Mouse (Mus musculus): ENCODE measurements around the gene Casz1. TPM values are rescaled to one million over a fixed set of nuclear protein-coding genes. Genes with fewer than 3 reads are reported as not detected.

Gene Casz1
- polyA plus RNA-seq, 2 experiments, result 5.5 to 7.4 TPM

- Histone ChIP-seq H3K27me3 (ENCODE audit: control insufficient read depth, insufficient read depth, low read length) (no peaks in the 10 kb centered on the region), H3K4me3 (replicated peaks; ENCODE audit: low read length) (no peak overlapping the region), H3K27ac (replicated peaks; ENCODE audit: low read depth, low read length) (no peak overlapping the region), H3K4me1 (ENCODE audit: control insufficient read depth, insufficient read depth, low read length) (peaks cover 4% of the 10 kb centered on the region), H3K36me3 (ENCODE audit: control insufficient read depth, insufficient read depth, low read length) (no peaks in the 10 kb centered on the region), H3K9ac (ENCODE audit: low read depth, low read length, severe bottlenecking) (no peak overlapping the region), H3K9me3 (ENCODE audit: control insufficient read depth, low read length) (no peaks in the 10 kb centered on the region), H3K4me2 (replicated peaks; ENCODE audit: low read depth, low read length, severe bottlenecking) (peak overlapping the region; percentile 16)
- ATAC-seq (ENCODE audit: low FRiP score, low read depth), result peak; percentile 71; the same call in 1 of the 2 replicates
- 11% methylated on average over 25 of the region's 25 CpGs for WGBS
- DNase-seq (ENCODE audit: low spot score), result peak; percentile 53
- no peak for TF ChIP-seq POLR2A (IDR thresholded peaks at IDR 0.05; ENCODE audit: borderline replicate concordance, extremely low read depth, insufficient read depth, insufficient read length)
Observed at GRCm38 (mm10) chr4:148940674-148941211, 136.5 kb downstream of the Casz1 start.

- Histone ChIP-seq H3K4me2 (replicated peaks; ENCODE audit: low read depth, low read length, severe bottlenecking) (no peak overlapping the region), H3K36me3 (ENCODE audit: control insufficient read depth, insufficient read depth, low read length) (no peaks in the 10 kb centered on the region), H3K27ac (replicated peaks; ENCODE audit: low read depth, low read length) (no peak overlapping the region), H3K9me3 (ENCODE audit: control insufficient read depth, low read length) (no peaks in the 10 kb centered on the region), H3K4me1 (ENCODE audit: control insufficient read depth, insufficient read depth, low read length) (peaks cover 4% of the 10 kb centered on the region), H3K27me3 (ENCODE audit: control insufficient read depth, insufficient read depth, low read length) (no peaks in the 10 kb centered on the region), H3K4me3 (replicated peaks; ENCODE audit: low read length) (no peak overlapping the region), H3K9ac (ENCODE audit: low read depth, low read length, severe bottlenecking) (no peak overlapping the region)
- 53% methylated on average over 10 of the region's 11 CpGs for WGBS
- DNase-seq (ENCODE audit: low spot score), result no peak
- no peak for TF ChIP-seq POLR2A (IDR thresholded peaks at IDR 0.05; ENCODE audit: borderline replicate concordance, extremely low read depth, insufficient read depth, insufficient read length)
- ATAC-seq (ENCODE audit: low FRiP score, low read depth), result no peak
Observed at GRCm38 (mm10) chr4:148941321-148941720, 137.1 kb downstream of the Casz1 start.

GRCm38 (mm10) chr4:148943099-148943498 is 138.9 kb downstream of the Casz1 start:
- peaks cover 4% of the 10 kb centered on the region for H3K4me1 ChIP-seq (ENCODE audit: control insufficient read depth, insufficient read depth, low read length)
- 21% methylated on average over 5 of the region's 5 CpGs for WGBS

GRCm38 (mm10) chr4:148945476-148945881 is 141.2 kb downstream of the Casz1 start:
- H3K27ac ChIP-seq (replicated peaks; ENCODE audit: low read depth, low read length), result no peak overlapping the region
- H3K9me3 ChIP-seq (ENCODE audit: control insufficient read depth, low read length), result no peaks in the 10 kb centered on the region
- H3K4me2 ChIP-seq (replicated peaks; ENCODE audit: low read depth, low read length, severe bottlenecking), result no peak overlapping the region
- DNase-seq (ENCODE audit: low spot score), result no peak
- ATAC-seq (ENCODE audit: low FRiP score, low read depth), result no peak
- peaks cover 5% of the 10 kb centered on the region for H3K4me1 ChIP-seq (ENCODE audit: control insufficient read depth, insufficient read depth, low read length)
- no peak overlapping the region for H3K9ac ChIP-seq (ENCODE audit: low read depth, low read length, severe bottlenecking)
- H3K27me3 ChIP-seq (ENCODE audit: control insufficient read depth, insufficient read depth, low read length), result peaks cover 18% of the 10 kb centered on the region; the same call in 1 of the 2 replicates
- no peaks in the 10 kb centered on the region for H3K36me3 ChIP-seq (ENCODE audit: control insufficient read depth, insufficient read depth, low read length)
- no peak overlapping the region for H3K4me3 ChIP-seq (replicated peaks; ENCODE audit: low read length)
- no peak for TF ChIP-seq POLR2A (IDR thresholded peaks at IDR 0.05; ENCODE audit: borderline replicate concordance, extremely low read depth, insufficient read depth, insufficient read length)
- 74% methylated on average over 4 of the region's 4 CpGs for WGBS

More at GRCm38 (mm10) chr4:148943099-148943498, 138.9 kb downstream of the Casz1 start:
- Histone ChIP-seq H3K4me3 (replicated peaks; ENCODE audit: low read length) (no peak overlapping the region), H3K4me2 (replicated peaks; ENCODE audit: low read depth, low read length, severe bottlenecking) (no peak overlapping the region), H3K27ac (replicated peaks; ENCODE audit: low read depth, low read length) (no peak overlapping the region), H3K9me3 (ENCODE audit: control insufficient read depth, low read length) (no peaks in the 10 kb centered on the region), H3K9ac (ENCODE audit: low read depth, low read length, severe bottlenecking) (no peak overlapping the region), H3K27me3 (ENCODE audit: control insufficient read depth, insufficient read depth, low read length) (no peaks in the 10 kb centered on the region), H3K36me3 (ENCODE audit: control insufficient read depth, insufficient read depth, low read length) (no peaks in the 10 kb centered on the region)
- TF ChIP-seq POLR2A (IDR thresholded peaks at IDR 0.05; ENCODE audit: borderline replicate concordance, extremely low read depth, insufficient read depth, insufficient read length), result no peak
- DNase-seq (ENCODE audit: low spot score) (no peak), ATAC-seq (ENCODE audit: low FRiP score, low read depth) (no peak)

GRCm38 (mm10) chr4:148946071-148946470 is 141.8 kb downstream of the Casz1 start:
- no peak for TF ChIP-seq POLR2A (IDR thresholded peaks at IDR 0.05; ENCODE audit: borderline replicate concordance, extremely low read depth, insufficient read depth, insufficient read length)
- Histone ChIP-seq H3K4me1 (ENCODE audit: control insufficient read depth, insufficient read depth, low read length) (peaks cover 8% of the 10 kb centered on the region; the same call in 1 of the 2 replicates), H3K9me3 (ENCODE audit: control insufficient read depth, low read length) (no peaks in the 10 kb centered on the region), H3K4me2 (replicated peaks; ENCODE audit: low read depth, low read length, severe bottlenecking) (no peak overlapping the region), H3K36me3 (ENCODE audit: control insufficient read depth, insufficient read depth, low read length) (no peaks in the 10 kb centered on the region), H3K27me3 (ENCODE audit: control insufficient read depth, insufficient read depth, low read length) (peaks cover 23% of the 10 kb centered on the region), H3K27ac (replicated peaks; ENCODE audit: low read depth, low read length) (no peak overlapping the region), H3K4me3 (replicated peaks; ENCODE audit: low read length) (no peak overlapping the region), H3K9ac (ENCODE audit: low read depth, low read length, severe bottlenecking) (no peak overlapping the region)
- DNase-seq (ENCODE audit: low spot score) (no peak), ATAC-seq (ENCODE audit: low FRiP score, low read depth) (no peak)
- WGBS, result 83% methylated on average over 8 of the region's 8 CpGs

Measured in limb, embryonic 14.5 days (tissue).